Mouse (Mus musculus): ENCODE measurements around the gene Jtb.

The Jtb gene

DNA sequence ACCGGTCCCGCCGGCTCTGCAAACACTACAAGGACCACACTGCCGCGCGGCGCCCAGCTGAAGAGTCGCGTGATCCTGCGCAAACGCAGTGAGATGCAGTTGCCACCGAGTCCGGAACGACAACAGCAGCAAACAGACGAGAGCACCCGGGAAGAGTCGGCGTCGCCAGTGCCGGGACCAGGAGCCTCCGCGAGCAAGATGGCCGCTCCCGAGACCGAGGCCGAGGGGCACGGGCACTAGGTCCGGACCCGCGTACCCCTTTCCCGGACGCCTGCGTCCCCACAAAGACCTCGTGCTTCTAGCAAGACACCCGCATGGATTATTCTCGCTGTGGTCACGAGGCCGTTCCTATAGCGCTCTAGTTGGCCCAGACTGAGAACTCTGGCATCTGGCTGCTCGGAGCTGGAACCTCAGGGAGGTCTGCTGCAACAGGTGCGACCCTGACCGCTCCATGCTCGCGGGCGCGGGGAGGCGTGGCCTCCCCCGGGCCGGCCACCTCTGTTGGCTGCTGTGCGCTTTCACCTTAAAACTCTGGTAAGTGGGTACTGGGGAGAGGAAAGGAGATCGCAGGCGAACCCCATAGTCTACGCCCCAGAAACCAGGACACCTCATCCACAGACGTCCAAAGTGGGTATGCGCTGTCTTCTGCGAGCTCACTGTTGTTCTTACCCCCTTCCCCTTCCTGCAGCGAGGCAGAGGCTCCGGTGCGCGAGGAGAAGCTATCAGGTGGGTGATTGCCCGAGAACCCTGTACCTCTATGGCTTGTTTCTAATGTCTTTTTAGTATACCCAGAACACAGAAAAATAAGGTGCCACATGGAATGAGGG, at the start of gene Jtb:
Gene Jtb (plus strand): TSS at position 91 of the 827 bp plus-strand sequence.
- DNase-seq (ENCODE audit: low spot score): peak; percentile 91

- no peak for DNase-seq (ENCODE audit: low spot score)
Observed at GRCm38 (mm10) chr3:90183581-90183980, 47.8 kb upstream of the Jtb start.

DNA sequence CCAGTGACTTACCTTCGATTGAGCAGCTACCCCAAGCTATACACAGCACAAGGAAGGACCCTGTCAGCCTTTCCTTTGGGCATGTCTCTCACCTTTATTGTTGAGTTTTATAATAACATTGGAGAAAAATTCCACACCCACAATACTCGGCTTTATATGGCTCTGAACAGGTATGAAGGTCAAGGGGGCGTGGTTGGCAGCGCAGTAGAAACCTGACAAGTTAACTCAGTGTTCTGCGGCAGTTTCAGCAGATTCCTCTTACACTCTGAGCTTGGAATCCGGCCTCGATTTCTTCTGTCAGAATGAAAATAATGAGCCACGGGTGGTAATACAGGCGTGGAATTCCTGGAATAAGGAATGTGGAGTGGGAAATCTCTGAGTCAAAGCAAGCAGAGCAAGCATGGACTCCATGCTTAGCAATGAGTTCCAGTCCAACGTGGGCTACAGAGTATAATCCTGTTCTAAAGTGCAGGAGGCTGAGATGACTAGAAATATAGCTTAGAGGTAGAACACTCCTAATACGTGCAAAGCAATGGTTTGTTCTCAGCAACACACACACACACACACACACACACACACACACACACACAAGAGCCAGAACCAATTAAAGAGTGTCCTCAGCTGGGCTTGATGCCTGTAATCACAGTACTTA, 40.4 kb upstream of the Jtb start:
- DNase-seq (ENCODE audit: low spot score): no peak

GRCm38 (mm10) chr3:90194759-90195158, 36.6 kb upstream of the Jtb start:
- no peak for DNase-seq (ENCODE audit: low spot score)

DNA sequence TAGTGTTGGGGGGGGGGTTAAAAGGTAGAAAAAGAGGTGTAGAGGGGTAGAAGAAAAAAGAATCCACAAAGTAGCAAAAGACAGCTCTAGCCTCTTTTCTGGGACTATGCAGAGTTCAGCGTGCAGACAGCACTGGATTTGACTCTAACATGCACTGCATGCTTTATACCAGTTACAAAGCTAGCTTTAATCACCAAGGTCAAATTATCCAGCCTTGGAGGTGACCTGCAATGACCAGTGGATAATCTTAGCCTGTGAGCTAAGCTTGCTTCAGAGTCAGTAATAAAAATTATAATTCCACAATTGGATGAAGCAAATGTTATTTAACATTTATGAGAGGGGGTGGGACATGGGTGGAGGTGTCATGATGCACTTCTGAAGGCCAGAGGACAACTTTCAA, 35.8 kb upstream of the Jtb start:
- no peak for DNase-seq (ENCODE audit: low spot score)

DNA sequence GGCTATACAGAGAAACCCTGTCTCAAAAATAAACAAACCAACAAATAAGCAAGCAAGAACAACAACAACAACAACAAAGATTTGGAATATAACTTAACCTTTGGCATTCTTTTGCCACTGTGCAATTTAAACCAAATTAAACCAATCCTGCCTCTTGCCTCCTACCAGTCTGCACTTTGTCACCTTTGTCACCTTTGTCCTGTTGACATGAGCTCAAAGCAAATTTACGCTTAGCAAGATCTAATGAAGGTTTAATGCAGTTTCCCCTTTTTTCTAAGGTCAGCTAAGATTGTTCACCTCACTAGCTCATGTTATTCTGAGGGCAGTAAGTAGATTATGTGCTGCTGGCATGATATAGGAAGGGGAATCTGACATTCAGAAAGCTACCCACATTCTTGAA, 33.8 kb upstream of the Jtb start:
- DNase-seq (ENCODE audit: low spot score): no peak

GRCm38 (mm10) chr3:90202884-90203283, 28.5 kb upstream of the Jtb start:
- no peak for DNase-seq (ENCODE audit: low spot score)

GRCm38 (mm10) chr3:90203619-90204018, 27.8 kb upstream of the Jtb start:
- DNase-seq (ENCODE audit: low spot score): no peak

GRCm38 (mm10) chr3:90204582-90204981, 26.8 kb upstream of the Jtb start:
- no peak for DNase-seq (ENCODE audit: low spot score)

DNA sequence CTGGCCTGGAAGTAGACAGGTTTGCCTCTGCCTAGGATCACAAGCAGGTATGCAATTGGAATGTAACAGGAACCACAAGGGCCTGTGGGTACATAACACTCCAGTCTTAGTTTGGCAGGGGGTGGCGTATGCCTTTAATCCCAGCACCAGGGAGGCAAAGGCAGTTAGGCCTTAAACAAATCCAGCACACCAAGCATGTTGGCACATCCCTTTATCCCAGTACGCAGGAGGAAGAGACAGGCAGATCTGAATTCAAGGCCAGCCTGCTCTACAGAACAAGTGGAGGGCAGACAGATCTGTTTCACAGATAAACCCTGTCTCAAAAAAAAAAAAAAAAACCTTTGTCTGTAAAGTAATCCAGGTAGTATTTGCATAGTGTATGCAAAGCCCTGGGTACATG, 22.7 kb upstream of the Jtb start:
- DNase-seq (ENCODE audit: low spot score): no peak

DNA sequence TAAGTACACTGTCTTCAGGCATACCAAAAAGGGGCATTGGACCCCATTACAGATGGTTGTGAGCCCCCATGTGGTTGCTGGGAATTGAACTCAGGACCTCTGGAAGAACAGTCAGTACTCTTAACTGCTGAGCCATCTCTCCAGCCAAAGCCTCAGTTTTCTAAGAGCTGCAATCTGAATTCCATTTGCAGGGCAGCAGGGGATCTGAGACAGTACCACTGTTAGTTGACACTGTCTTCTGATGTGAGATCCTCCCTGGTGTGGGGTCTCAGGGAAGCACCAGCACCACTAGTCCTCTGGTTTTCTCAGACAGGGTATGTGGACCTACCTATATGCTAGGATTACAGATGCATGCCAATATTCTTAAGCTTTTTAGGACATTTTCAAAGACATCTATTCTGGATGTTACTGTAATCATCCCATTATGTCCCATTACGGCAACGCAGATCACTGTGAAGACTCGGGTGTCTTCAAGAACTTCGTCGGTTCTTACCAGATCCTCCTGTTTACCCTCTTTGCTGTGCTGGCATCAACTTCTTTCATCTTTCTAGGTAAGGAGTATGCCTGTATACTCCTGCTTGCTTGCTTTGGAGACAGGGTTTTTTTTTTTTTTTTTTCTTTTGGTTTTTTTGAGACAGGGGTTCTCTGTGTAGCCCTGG, 21.4 kb upstream of the Jtb start:
- DNase-seq (ENCODE audit: low spot score): no peak

DNA sequence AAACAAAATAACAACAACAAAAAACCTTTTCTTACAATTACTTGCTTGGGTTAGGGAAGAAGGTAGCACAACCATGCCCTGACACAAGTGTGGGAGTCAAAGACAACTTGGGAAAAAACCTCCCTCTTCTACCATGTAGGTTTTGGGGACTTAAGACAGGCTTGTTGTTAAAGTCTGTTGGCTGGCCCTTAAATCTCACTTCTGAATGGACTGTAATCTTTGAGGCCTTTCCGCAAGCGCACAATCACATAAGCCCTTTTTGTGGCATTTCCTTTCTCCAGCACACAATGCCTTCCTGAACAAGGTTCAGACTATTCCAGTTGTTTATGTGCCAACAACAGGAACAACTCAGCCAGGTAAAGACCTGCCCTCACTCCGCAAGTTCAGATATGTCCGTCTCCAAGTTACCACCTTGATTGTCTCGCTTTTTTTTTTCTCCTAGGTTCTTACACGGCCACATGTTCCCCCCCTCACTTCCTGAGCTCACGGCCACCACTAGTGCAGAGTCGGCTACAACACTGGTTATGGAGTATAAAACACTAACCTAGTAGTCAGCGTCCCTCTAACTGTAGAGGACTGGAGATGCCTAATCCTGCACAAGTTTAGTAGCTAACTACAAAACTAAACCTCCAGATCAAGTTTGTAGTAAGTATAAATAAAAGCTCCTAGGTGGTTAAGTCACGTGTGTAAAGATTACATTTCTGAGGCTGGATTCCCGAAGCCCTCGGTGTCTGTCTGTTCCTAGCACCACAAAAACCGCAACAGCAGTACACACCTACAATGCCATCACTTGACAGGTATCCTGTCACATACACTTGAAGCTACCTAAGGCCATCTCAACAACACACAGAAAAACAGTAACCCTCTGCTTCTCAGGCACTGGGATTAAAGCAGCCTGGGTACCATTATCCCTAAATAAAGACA, 19.7 kb upstream of the Jtb start:
- DNase-seq (ENCODE audit: low spot score): no peak

GRCm38 (mm10) chr3:90212723-90213122, 18.7 kb upstream of the Jtb start:
- DNase-seq (ENCODE audit: low spot score): no peak

DNA sequence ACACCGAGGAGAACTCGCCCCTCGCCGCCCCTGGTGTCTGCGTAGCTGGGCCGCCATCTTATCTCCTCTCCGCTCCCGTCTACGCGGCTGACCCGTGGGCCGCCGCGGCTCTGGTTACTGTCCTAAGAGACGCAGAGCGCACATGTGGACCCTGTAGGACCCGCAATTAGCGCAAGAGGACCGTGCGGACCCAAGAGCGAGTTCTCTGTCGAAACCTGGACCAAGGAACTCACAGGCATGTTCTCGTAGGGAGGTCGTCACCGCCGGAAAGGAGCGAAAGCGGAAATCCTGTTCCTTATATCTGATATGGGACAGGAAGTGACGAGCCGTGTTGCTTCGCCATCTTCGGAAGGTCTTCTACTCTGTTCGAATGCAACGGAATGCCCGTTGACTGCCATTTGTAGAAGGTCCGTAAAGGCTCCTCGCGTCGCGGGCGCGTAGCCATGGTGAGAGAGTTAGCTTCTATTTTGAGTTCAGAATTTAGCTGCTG, 18.0 kb upstream of the Jtb start, which contains the start of the genes Rps27 and Rab13:
Gene Rps27 (minus strand): TSS at position 275 of the 490 bp plus-strand sequence.
Gene Rab13 (plus strand): TSS at position 319 of the 490 bp plus-strand sequence.
- DNase-seq (ENCODE audit: low spot score): peak; percentile 81

DNA sequence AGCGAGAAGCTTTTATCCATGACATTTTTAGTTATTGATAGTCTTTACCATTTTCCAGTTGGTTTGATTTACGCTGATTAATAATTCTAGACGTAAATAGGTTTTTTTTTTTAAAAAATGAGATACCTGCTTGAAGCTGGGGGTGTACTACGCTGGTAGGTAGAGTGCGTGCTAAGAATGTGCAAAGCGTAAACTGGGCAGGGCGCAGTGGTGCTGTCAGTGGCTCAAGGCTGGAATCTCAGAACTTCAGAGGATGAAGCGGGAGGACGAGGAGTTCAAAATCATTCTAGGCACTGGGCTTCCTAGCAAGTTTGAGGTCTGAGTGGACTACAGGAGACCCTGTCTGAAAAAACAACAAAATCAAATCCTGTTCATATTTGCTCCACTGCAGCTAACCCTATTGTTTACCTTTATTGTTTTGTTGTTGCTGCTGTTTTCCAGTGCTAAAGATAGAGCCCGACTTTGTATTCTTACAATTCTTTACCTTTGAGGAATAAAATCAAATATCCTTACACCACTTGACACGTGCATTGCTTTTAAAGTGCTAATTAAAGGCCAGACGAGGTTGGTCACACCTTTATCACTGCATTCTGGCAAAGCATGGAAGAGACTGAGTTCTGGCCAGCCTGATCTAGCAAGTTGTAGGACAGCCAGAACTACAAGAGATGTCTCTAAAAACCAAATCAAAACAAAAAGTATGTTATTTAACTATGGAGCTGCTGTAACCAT, 17.3 kb upstream of the Jtb start:
- DNase-seq (ENCODE audit: low spot score): no peak

GRCm38 (mm10) chr3:90215825-90216380, 15.5 kb upstream of the Jtb start:
- DNase-seq (ENCODE audit: low spot score): no peak

GRCm38 (mm10) chr3:90220088-90220487, 11.3 kb upstream of the Jtb start:
- DNase-seq (ENCODE audit: low spot score): peak; percentile 54

DNA sequence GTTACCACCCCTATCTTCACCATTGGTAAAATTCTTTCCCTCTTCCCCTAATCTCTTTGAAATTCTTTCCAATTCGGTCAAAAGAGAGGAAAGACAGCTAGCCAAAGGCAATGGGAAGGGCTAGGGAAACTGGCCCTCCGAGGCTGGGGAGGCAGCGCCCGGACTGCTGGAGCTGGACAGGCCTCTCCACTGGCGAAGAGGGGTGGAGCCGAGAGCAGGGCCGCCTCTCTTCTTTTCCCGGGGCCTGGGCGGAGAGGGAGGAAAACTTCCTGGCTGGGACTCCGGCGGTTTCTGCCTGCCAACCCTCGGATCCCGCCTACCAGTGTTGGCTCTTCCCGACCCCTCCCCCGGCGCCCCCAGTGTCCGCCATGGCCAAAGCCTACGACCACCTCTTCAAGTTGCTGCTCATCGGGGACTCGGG, 10.9 kb upstream of the Jtb start:
- peak; percentile 85 for DNase-seq (ENCODE audit: low spot score)

DNA sequence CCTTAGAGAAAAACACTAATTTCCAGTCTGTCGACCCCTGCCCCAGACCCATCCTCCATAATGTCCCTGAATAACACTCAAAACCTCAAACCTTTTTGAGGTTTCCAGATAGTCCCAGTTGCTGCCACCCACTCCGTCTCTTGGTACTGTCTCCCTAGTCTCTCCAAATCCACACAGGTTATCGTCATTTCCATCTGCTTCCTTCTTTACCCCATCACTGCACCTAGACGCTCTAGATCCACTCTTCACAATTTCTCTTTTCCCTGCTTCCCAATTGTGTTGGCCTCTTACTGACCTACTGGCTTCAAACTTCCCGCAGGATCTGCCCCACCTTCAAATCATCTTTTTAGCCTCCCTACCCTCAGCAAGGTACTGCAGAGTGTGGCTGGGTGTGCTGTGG, 10.3 kb upstream of the Jtb start:
- no peak for DNase-seq (ENCODE audit: low spot score)

GRCm38 (mm10) chr3:90222455-90222854, 8.9 kb upstream of the Jtb start:
- DNase-seq (ENCODE audit: low spot score): no peak

- DNase-seq (ENCODE audit: low spot score): no peak
Observed at GRCm38 (mm10) chr3:90222941-90223340, 8.5 kb upstream of the Jtb start.

Data from testis, postnatal 10 days (tissue).